Mouse (Mus musculus): ENCODE data around the gene Cd28. TPM values are rescaled to one million over a fixed set of nuclear protein-coding genes. Genes with fewer than 3 reads are reported as not detected.

Gene Cd28
- total and polyA plus RNA-seq, 2 experiments from 2014 or later: 0.10 to 0.16 TPM

DNA sequence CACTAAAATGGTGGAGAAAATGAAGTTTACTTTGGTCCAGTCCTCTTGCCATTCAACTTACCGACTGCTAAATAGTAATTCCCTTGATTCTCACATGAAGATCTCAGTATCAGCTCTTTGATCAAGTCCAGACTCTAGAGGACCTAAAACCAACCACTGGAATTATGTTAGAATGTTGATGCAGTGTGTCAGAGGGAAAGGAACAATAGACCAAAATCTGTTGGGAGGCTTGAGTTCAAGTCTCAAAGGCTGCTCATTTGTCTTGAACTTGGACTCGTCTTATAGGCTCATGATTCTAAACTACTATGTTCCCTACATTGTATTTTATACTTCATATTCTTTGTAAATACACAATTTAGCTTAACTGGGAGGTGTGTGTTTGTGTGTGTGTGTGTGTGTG, 41.0 kb downstream of the Cd28 start:
- ATAC-seq (no peak), DNase-seq (ENCODE audit: low spot score) (no peak)
- Histone ChIP-seq H3K36me3 (ENCODE audit: insufficient read depth, low read length) (no peaks in the 10 kb centered on the region), H3K27me3 (ENCODE audit: insufficient read depth, low read length) (no peaks in the 10 kb centered on the region), H3K27ac (no peak overlapping the region), H3K9me3 (ENCODE audit: low read length) (no peaks in the 10 kb centered on the region), H3K4me3 (ENCODE audit: low read length) (no peak overlapping the region), H3K4me1 (ENCODE audit: insufficient read depth, low read length) (no peaks in the 10 kb centered on the region), H3K4me2 (ENCODE audit: low read depth, low read length) (no peak overlapping the region), H3K9ac (replicated peaks; ENCODE audit: low read length) (no peak overlapping the region)
- 90% methylated on average over 2 of the region's 2 CpGs for WGBS
- no peak for TF ChIP-seq CTCF (IDR thresholded peaks at IDR 0.05; ENCODE audit: low read depth)

DNA sequence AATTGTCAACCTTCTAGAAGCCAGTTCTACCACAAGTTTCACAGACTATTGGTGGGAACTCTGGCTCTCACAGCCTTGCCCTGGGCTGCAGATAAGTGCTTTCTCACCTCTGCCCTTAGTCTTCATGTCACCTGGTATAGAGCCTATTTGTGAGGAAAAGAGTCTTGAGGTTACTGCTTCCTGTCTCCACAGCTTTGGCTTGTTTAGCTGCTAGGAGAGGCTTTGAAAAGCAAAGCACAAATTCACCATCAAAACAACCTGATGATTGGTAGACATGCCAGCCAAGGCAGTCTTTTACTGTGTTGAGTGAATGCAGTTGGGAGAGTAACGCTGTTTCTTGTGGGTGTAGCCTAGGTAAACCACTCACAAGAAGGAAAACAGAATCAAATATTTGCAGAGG, 41.6 kb downstream of the Cd28 start:
- TF ChIP-seq CTCF (IDR thresholded peaks at IDR 0.05; ENCODE audit: low read depth): no peak
- WGBS: 91% methylated on average over 1 of the region's 1 CpGs
- H3K27me3 ChIP-seq (ENCODE audit: insufficient read depth, low read length): no peaks in the 10 kb centered on the region
- H3K9ac ChIP-seq (replicated peaks; ENCODE audit: low read length): no peak overlapping the region
- ATAC-seq: no peak
- H3K4me2 ChIP-seq (ENCODE audit: low read depth, low read length): no peak overlapping the region
- H3K4me1 ChIP-seq (ENCODE audit: insufficient read depth, low read length): no peaks in the 10 kb centered on the region
- H3K36me3 ChIP-seq (ENCODE audit: insufficient read depth, low read length): no peaks in the 10 kb centered on the region
- no peak overlapping the region for H3K27ac ChIP-seq
- H3K4me3 ChIP-seq (ENCODE audit: low read length): no peak overlapping the region
- DNase-seq (ENCODE audit: low spot score): no peak
- no peaks in the 10 kb centered on the region for H3K9me3 ChIP-seq (ENCODE audit: low read length)

GRCm38 (mm10) chr1:60759563-60760335, 43.1 kb downstream of the Cd28 start:
- no peak for TF ChIP-seq CTCF (IDR thresholded peaks at IDR 0.05; ENCODE audit: low read depth)
- H3K4me1 ChIP-seq (ENCODE audit: insufficient read depth, low read length): no peaks in the 10 kb centered on the region
- no peak overlapping the region for H3K9ac ChIP-seq (replicated peaks; ENCODE audit: low read length)
- no peak for DNase-seq (ENCODE audit: low spot score)
- H3K27me3 ChIP-seq (ENCODE audit: insufficient read depth, low read length): no peaks in the 10 kb centered on the region
- WGBS: 71% methylated on average over 7 of the region's 7 CpGs
- ATAC-seq: no peak
- H3K4me2 ChIP-seq (ENCODE audit: low read depth, low read length): no peak overlapping the region
- H3K27ac ChIP-seq: no peak overlapping the region
- H3K36me3 ChIP-seq (ENCODE audit: insufficient read depth, low read length): no peaks in the 10 kb centered on the region
- no peak overlapping the region for H3K4me3 ChIP-seq (ENCODE audit: low read length)
- no peaks in the 10 kb centered on the region for H3K9me3 ChIP-seq (ENCODE audit: low read length)

DNA sequence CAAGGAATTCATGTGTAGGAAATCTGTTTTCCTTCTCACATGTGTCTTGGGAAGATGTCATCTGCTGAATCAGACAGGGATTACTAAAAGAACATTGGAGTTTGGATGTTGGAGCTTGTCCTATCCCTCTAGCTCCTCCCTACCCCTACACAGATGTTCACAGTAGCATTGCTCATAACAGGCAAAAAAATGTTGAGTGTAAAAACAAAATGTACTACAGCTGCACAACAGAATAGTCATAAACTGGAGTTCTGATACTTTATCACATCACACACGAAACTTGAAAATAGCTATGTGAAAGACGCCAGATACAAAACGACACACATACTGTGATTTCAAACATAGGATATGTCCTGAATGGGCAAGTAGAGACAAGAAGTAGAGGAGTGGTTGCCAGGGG, 43.9 kb downstream of the Cd28 start:
- H3K4me2 ChIP-seq (ENCODE audit: low read depth, low read length): no peak overlapping the region
- H3K27me3 ChIP-seq (ENCODE audit: insufficient read depth, low read length): no peaks in the 10 kb centered on the region
- DNase-seq (ENCODE audit: low spot score) (no peak), ATAC-seq (no peak)
- H3K4me3 ChIP-seq (ENCODE audit: low read length): no peak overlapping the region
- TF ChIP-seq CTCF (IDR thresholded peaks at IDR 0.05; ENCODE audit: low read depth): no peak
- H3K9me3 ChIP-seq (ENCODE audit: low read length): no peaks in the 10 kb centered on the region
- H3K9ac ChIP-seq (replicated peaks; ENCODE audit: low read length): no peak overlapping the region
- H3K36me3 ChIP-seq (ENCODE audit: insufficient read depth, low read length): no peaks in the 10 kb centered on the region
- no peak overlapping the region for H3K27ac ChIP-seq
- WGBS: 90% methylated on average over 3 of the region's 3 CpGs
- no peaks in the 10 kb centered on the region for H3K4me1 ChIP-seq (ENCODE audit: insufficient read depth, low read length)

DNA sequence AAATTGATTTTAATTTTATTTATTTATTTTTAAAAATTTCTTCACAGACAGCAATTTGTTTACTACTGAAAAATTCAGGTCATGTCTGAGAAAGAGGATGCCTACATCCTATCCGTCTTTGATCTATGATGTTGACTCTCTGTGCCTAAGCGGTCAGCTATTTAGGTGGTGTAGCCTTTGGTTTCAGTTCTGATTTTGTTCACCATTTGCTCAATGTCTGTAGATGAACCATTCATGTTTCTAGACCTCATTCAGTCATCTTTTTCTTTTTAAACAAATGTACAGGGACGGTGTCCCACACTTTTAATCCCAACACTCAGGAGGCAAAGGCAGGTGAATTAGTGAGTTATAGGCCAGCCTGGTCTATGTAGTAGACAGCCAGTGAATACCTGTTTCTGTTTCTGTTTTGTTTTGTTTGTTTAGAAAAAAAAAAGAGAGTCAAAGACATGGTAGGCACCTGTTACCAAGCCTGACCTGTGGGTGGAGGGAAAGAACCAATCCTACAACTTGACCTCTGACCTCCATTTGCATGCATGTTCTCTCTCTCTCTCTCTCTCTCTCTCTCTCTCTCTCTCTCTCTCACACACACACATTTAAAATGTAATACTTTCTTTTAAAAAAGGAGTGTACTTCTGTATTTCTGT, 45.0 kb downstream of the Cd28 start:
- H3K27ac ChIP-seq: no peak overlapping the region
- no peaks in the 10 kb centered on the region for H3K36me3 ChIP-seq (ENCODE audit: insufficient read depth, low read length)
- no peaks in the 10 kb centered on the region for H3K27me3 ChIP-seq (ENCODE audit: insufficient read depth, low read length)
- ATAC-seq: no peak
- no peaks in the 10 kb centered on the region for H3K4me1 ChIP-seq (ENCODE audit: insufficient read depth, low read length)
- no peak for TF ChIP-seq CTCF (IDR thresholded peaks at IDR 0.05; ENCODE audit: low read depth)
- DNase-seq (ENCODE audit: low spot score): no peak
- WGBS: 94% methylated on average over 3 of the region's 3 CpGs
- no peak overlapping the region for H3K4me2 ChIP-seq (ENCODE audit: low read depth, low read length)
- H3K9me3 ChIP-seq (ENCODE audit: low read length): no peaks in the 10 kb centered on the region
- no peak overlapping the region for H3K4me3 ChIP-seq (ENCODE audit: low read length)
- no peak overlapping the region for H3K9ac ChIP-seq (replicated peaks; ENCODE audit: low read length)

DNA sequence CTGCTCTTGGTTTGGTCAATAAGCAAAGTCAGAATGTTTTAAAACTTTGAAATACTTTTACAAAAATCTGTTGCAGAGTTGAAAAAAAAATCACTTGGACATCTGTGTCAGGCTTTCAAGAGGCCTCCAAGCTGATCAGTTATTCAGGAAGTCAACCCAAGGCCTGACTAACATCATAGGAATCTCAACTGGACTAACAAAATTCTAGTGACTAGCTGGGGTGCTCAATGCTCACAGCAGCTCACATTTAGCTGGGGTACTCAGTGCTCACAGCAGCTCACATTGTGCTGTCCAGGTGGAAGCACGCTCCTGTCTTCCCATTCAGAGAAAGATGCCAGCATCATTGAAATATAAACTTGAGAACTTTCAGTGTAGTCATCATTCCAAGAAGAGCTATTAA, 45.9 kb downstream of the Cd28 start:
- WGBS: 89% methylated on average over 1 of the region's 1 CpGs
- no peaks in the 10 kb centered on the region for H3K9me3 ChIP-seq (ENCODE audit: low read length)
- no peak for DNase-seq (ENCODE audit: low spot score)

DNA sequence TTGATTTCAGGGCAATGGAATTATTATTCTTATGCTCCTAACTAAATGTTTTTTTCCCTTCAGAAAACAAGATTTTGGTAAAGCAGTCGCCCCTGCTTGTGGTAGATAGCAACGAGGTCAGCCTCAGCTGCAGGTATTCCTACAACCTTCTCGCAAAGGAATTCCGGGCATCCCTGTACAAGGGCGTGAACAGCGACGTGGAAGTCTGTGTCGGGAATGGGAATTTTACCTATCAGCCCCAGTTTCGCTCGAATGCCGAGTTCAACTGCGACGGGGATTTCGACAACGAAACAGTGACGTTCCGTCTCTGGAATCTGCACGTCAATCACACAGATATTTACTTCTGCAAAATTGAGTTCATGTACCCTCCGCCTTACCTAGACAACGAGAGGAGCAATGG, 46.3 kb downstream of the Cd28 start:
- no peak for DNase-seq (ENCODE audit: low spot score)
- no peaks in the 10 kb centered on the region for H3K36me3 ChIP-seq (ENCODE audit: insufficient read depth, low read length)
- ATAC-seq: no peak
- H3K9ac ChIP-seq (replicated peaks; ENCODE audit: low read length): no peak overlapping the region
- H3K27ac ChIP-seq: no peak overlapping the region
- no peak overlapping the region for H3K4me3 ChIP-seq (ENCODE audit: low read length)
- WGBS: 94% methylated on average over 20 of the region's 20 CpGs
- H3K4me2 ChIP-seq (ENCODE audit: low read depth, low read length): no peak overlapping the region
- no peaks in the 10 kb centered on the region for H3K4me1 ChIP-seq (ENCODE audit: insufficient read depth, low read length)
- H3K9me3 ChIP-seq (ENCODE audit: low read length): no peaks in the 10 kb centered on the region
- H3K27me3 ChIP-seq (ENCODE audit: insufficient read depth, low read length): no peaks in the 10 kb centered on the region
- no peak for TF ChIP-seq CTCF (IDR thresholded peaks at IDR 0.05; ENCODE audit: low read depth)

More for the DNA sequence above, 45.9 kb downstream of the Cd28 start:
- no peaks in the 10 kb centered on the region for H3K4me1 ChIP-seq (ENCODE audit: insufficient read depth, low read length)
- no peak overlapping the region for H3K4me3 ChIP-seq (ENCODE audit: low read length)
- no peak overlapping the region for H3K4me2 ChIP-seq (ENCODE audit: low read depth, low read length)
- no peaks in the 10 kb centered on the region for H3K27me3 ChIP-seq (ENCODE audit: insufficient read depth, low read length)
- no peak for ATAC-seq
- H3K27ac ChIP-seq: no peak overlapping the region
- TF ChIP-seq CTCF (IDR thresholded peaks at IDR 0.05; ENCODE audit: low read depth): no peak
- no peak overlapping the region for H3K9ac ChIP-seq (replicated peaks; ENCODE audit: low read length)
- H3K36me3 ChIP-seq (ENCODE audit: insufficient read depth, low read length): no peaks in the 10 kb centered on the region

Data from hindbrain, postnatal 0 days (tissue).